Mouse (Mus musculus): ENCODE measurements at regions not wholly inside any gene's neighbourhood (a gene's known extent, or its start where the extent isn't known, plus 50 kb on each side); places are given as distances from the start of the nearest gene placed in this dataset.

DNA sequence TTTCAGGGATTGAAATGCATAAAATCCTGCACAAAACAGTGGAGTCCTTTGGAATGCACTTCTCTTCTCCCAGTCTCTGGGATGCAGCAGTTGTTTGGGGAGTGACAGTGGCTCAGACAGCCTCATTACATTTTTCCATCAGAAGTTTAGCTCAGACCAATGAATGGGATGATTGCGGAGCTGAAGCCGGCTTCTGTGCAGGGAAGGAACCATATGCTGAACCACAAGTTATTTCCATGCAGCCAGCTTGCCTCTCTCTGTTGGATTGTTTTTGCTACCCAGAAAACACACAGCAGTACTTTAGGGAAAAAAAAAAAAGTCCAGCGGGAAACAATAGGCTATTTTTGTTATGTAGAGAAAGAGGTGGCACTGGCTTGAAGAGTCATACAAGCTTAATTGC, 140.2 kb upstream of the Fam84a start:
- no peak for TF ChIP-seq CTCF (IDR thresholded peaks at IDR 0.05; ENCODE audit: low read depth, low read length)
- TF ChIP-seq POLR2A (IDR thresholded peaks at IDR 0.05; ENCODE audit: extremely low read depth, insufficient read depth, low read length): no peak

Data from liver, adult 2 months (tissue).